Mouse (Mus musculus): ENCODE measurements around the gene 6430548M08Rik. TPM values are rescaled to one million over a fixed set of nuclear protein-coding genes. Genes with fewer than 3 reads are reported as not detected.

Gene 6430548M08Rik
- polyA plus RNA-seq, 1 experiment from 2014 or later, result 13.2 TPM

DNA sequence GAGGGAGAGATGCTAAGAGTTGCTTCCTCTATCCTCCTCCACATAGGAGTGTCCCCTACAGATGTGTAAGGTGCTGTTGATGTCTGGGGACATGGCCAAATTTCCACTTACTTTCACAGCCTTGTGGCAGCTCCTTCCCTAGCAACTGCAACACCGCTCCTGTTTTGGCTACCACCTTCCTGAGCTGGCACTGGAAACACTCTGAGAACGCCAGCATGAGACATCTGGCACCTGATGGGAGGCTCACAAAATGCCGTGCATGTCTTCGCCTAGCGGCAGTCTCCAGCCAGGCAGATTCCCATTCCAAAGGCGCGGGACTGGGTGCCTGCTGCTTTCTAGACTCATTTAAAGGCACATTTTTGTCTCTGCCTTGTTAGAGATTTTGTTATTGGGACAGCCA is 22.7 kb downstream of the 6430548M08Rik start:
- H3K27me3 ChIP-seq (ENCODE audit: control insufficient read depth, insufficient read depth, low read length), result no peaks in the 10 kb centered on the region
- H3K36me3 ChIP-seq (ENCODE audit: control insufficient read depth, insufficient read depth, low read length), result no peaks in the 10 kb centered on the region
- WGBS, result 56% methylated on average over 7 of the region's 7 CpGs
- H3K4me1 ChIP-seq (replicated peaks; ENCODE audit: control insufficient read depth, insufficient read depth), result no peaks in the 10 kb centered on the region
- H3K9me3 ChIP-seq (ENCODE audit: control insufficient read depth, low read length), result no peaks in the 10 kb centered on the region
- no peak for DNase-seq (ENCODE audit: low spot score)
- H3K27ac ChIP-seq (replicated peaks), result no peak overlapping the region
- ATAC-seq (ENCODE audit: low FRiP score, low TSS enrichment), result no peak
- H3K4me3 ChIP-seq (ENCODE audit: low read depth, low read length), result no peak overlapping the region
- H3K9ac ChIP-seq (ENCODE audit: low read length), result no peak overlapping the region
- H3K4me2 ChIP-seq (replicated peaks; ENCODE audit: low read depth), result no peak overlapping the region
- TF ChIP-seq CTCF (IDR thresholded peaks at IDR 0.05; ENCODE audit: low read depth) (peak; percentile 30), EP300 (optimal IDR thresholded peaks at IDR 0.05) (no peak)

DNA sequence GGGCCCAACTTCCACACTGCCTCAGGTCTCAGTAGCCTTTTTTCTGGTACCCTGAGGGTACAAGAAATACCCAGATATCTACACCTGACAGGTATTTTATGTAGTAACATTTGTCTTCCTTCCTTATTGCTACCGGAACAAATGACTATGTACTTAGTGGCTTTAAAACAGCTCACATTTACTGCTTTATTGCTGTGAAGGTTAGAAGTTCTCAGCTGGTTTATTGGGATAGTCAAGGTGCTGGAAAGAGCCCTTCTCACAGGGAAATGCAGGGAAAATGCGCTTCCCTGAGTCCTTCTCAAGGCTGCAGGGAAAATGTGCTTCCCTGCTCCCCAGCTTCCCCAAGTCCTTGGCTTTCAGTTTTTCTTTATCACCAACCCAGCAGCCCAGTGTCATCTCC is 25.0 kb downstream of the 6430548M08Rik start:
- H3K36me3 ChIP-seq (ENCODE audit: control insufficient read depth, insufficient read depth, low read length), result no peaks in the 10 kb centered on the region
- H3K9ac ChIP-seq (ENCODE audit: low read length), result no peak overlapping the region
- no peak overlapping the region for H3K27ac ChIP-seq (replicated peaks)
- WGBS, result 88% methylated on average over 2 of the region's 2 CpGs
- H3K4me2 ChIP-seq (replicated peaks; ENCODE audit: low read depth), result no peak overlapping the region
- no peaks in the 10 kb centered on the region for H3K27me3 ChIP-seq (ENCODE audit: control insufficient read depth, insufficient read depth, low read length)
- no peaks in the 10 kb centered on the region for H3K4me1 ChIP-seq (replicated peaks; ENCODE audit: control insufficient read depth, insufficient read depth)
- TF ChIP-seq EP300 (optimal IDR thresholded peaks at IDR 0.05) (no peak), CTCF (IDR thresholded peaks at IDR 0.05; ENCODE audit: low read depth) (no peak)
- ATAC-seq (ENCODE audit: low FRiP score, low TSS enrichment) (no peak), DNase-seq (ENCODE audit: low spot score) (no peak)
- H3K4me3 ChIP-seq (ENCODE audit: low read depth, low read length), result no peak overlapping the region
- H3K9me3 ChIP-seq (ENCODE audit: control insufficient read depth, low read length), result no peaks in the 10 kb centered on the region

DNA sequence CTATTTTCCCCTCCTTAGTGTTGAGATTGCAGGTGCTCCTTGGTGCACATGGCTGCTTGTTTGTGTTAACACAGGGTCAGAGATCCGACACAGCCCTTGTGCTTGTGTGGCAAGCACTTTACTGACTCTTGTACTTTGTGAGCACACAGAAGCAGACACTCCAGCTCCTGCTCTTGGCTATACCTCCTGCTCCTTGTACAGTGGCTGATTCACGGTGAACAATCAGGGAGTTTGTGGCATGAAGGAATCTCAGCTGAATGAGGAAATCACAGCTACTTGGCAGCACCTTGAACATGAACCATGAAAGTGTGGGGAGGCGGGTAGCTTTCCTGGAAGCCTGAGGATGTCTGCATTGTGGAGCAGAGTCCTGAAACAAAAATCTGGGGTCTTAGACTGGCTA is 26.8 kb downstream of the 6430548M08Rik start:
- Histone ChIP-seq H3K9ac (ENCODE audit: low read length) (no peak overlapping the region), H3K36me3 (ENCODE audit: control insufficient read depth, insufficient read depth, low read length) (no peaks in the 10 kb centered on the region), H3K27me3 (ENCODE audit: control insufficient read depth, insufficient read depth, low read length) (no peaks in the 10 kb centered on the region), H3K4me2 (replicated peaks; ENCODE audit: low read depth) (no peak overlapping the region), H3K27ac (replicated peaks) (no peak overlapping the region), H3K9me3 (ENCODE audit: control insufficient read depth, low read length) (no peaks in the 10 kb centered on the region), H3K4me3 (ENCODE audit: low read depth, low read length) (no peak overlapping the region), H3K4me1 (replicated peaks; ENCODE audit: control insufficient read depth, insufficient read depth) (no peaks in the 10 kb centered on the region)
- WGBS, result 53% methylated on average over 3 of the region's 3 CpGs
- TF ChIP-seq EP300 (optimal IDR thresholded peaks at IDR 0.05) (no peak), CTCF (IDR thresholded peaks at IDR 0.05; ENCODE audit: low read depth) (no peak)
- ATAC-seq (ENCODE audit: low FRiP score, low TSS enrichment) (no peak), DNase-seq (ENCODE audit: low spot score) (no peak)

DNA sequence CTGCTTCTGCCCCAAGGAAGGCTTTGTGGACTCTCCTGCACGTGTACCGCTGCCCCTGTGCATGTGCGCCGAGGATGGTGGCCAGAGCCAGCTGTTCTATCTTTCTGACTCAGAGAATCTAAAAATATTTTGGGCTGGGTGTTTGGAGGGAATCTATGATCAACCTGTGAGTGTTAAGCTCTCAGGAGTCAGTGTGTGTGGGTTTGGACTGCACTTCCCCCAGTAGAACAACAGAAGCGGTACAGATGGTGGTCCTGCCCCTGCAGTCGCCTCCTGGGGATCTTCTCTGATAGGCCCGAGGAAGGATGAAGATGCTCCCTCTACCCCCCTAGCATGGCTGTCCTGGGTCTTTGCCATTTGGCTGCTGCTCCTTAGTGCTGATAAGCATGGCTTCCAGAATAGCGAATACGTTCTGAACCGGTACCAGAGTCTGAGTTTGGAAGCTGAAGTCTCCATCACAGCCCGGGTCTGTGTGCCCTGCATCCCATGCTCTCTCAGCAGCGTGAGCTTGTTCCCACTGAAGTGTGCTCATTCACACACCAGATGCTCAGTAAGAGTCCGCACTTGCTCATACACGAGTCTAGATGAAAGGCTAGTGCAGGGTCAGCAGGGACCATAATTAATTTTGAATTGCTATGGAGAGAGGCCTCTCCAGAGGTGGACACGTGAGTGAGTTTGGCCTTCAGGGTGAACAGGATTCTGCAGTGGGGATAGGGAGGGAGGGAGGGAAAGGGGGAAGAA is 30.1 kb downstream of the 6430548M08Rik start:
- H3K9me3 ChIP-seq (ENCODE audit: control insufficient read depth, low read length), result no peaks in the 10 kb centered on the region
- no peaks in the 10 kb centered on the region for H3K36me3 ChIP-seq (ENCODE audit: control insufficient read depth, insufficient read depth, low read length)
- H3K27ac ChIP-seq (replicated peaks), result no peak overlapping the region
- no peak for TF ChIP-seq EP300 (optimal IDR thresholded peaks at IDR 0.05)
- TF ChIP-seq CTCF (IDR thresholded peaks at IDR 0.05; ENCODE audit: low read depth), result no peak
- H3K27me3 ChIP-seq (ENCODE audit: control insufficient read depth, insufficient read depth, low read length), result no peaks in the 10 kb centered on the region
- no peak overlapping the region for H3K4me3 ChIP-seq (ENCODE audit: low read depth, low read length)
- no peaks in the 10 kb centered on the region for H3K4me1 ChIP-seq (replicated peaks; ENCODE audit: control insufficient read depth, insufficient read depth)
- H3K9ac ChIP-seq (ENCODE audit: low read length), result no peak overlapping the region
- no peak overlapping the region for H3K4me2 ChIP-seq (replicated peaks; ENCODE audit: low read depth)
- DNase-seq (ENCODE audit: low spot score) (no peak), ATAC-seq (ENCODE audit: low FRiP score, low TSS enrichment) (no peak)
- 64% methylated on average over 15 of the region's 15 CpGs for WGBS

DNA sequence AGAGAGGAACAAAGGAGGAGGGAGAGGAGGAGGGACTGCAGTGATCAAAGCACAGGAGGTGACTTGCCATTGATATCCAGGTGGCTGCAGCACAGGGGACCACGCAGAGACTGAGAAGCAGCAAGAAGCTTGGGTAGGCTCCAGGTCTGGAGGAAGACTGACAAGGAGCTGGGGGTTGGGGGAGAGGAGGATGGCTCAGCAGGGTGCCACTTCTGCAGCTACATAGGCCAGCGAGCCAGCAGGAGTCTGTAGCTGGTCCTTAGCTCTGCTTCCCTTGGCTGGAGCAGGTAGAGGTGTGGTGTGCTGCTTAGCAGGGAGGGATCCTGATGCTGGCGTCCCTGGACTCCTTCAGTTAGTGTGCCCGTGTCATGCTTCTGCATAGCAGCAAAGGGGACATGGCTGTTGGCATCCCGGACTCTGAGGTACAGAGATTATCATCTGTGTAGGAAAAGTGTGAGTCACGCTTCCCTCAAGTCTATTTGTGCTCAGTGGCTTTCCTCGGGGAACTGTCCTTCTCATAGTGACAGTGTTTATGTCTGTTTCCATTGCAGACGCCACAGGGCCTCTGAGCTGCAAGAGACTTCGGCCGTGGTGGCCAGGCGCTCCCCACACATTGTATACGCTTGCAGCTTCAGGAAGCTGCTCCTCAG is 30.8 kb downstream of the 6430548M08Rik start:
- DNase-seq (ENCODE audit: low spot score) (no peak), ATAC-seq (ENCODE audit: low FRiP score, low TSS enrichment) (no peak)
- H3K36me3 ChIP-seq (ENCODE audit: control insufficient read depth, insufficient read depth, low read length), result no peaks in the 10 kb centered on the region
- TF ChIP-seq EP300 (optimal IDR thresholded peaks at IDR 0.05) (no peak), CTCF (IDR thresholded peaks at IDR 0.05; ENCODE audit: low read depth) (no peak)
- no peak overlapping the region for H3K27ac ChIP-seq (replicated peaks)
- WGBS, result 43% methylated on average over 12 of the region's 12 CpGs
- H3K4me1 ChIP-seq (replicated peaks; ENCODE audit: control insufficient read depth, insufficient read depth), result no peaks in the 10 kb centered on the region
- no peaks in the 10 kb centered on the region for H3K9me3 ChIP-seq (ENCODE audit: control insufficient read depth, low read length)
- H3K27me3 ChIP-seq (ENCODE audit: control insufficient read depth, insufficient read depth, low read length), result no peaks in the 10 kb centered on the region
- H3K4me3 ChIP-seq (ENCODE audit: low read depth, low read length), result no peak overlapping the region
- no peak overlapping the region for H3K9ac ChIP-seq (ENCODE audit: low read length)
- no peak overlapping the region for H3K4me2 ChIP-seq (replicated peaks; ENCODE audit: low read depth)

DNA sequence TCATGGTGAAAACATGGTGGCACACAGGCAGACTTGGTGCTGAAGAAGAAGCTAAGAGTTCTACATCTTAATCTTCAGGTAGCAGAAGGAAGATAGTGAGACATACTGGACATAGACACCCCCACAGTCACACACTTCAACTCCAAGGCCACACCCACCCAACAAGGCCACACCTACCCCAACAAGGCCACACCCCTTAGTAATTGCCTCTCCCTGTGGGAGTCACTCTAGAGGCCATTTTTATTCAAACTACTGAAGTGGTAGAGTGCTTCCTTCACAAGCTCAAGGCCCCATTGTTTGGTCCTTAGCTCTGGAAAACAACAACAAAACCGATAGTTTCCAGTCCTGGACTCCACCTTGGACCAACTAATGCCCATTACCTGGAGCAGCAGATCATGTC is 32.1 kb downstream of the 6430548M08Rik start:
- no peak for ATAC-seq (ENCODE audit: low FRiP score, low TSS enrichment)
- 90% methylated on average over 1 of the region's 1 CpGs for WGBS
- H3K9me3 ChIP-seq (ENCODE audit: control insufficient read depth, low read length), result no peaks in the 10 kb centered on the region

More for the DNA sequence above, 32.1 kb downstream of the 6430548M08Rik start:
- H3K36me3 ChIP-seq (ENCODE audit: control insufficient read depth, insufficient read depth, low read length), result no peaks in the 10 kb centered on the region
- no peak overlapping the region for H3K4me2 ChIP-seq (replicated peaks; ENCODE audit: low read depth)
- H3K4me1 ChIP-seq (replicated peaks; ENCODE audit: control insufficient read depth, insufficient read depth), result no peaks in the 10 kb centered on the region
- TF ChIP-seq CTCF (IDR thresholded peaks at IDR 0.05; ENCODE audit: low read depth), result no peak
- no peak for TF ChIP-seq EP300 (optimal IDR thresholded peaks at IDR 0.05)
- H3K27ac ChIP-seq (replicated peaks), result no peak overlapping the region
- H3K27me3 ChIP-seq (ENCODE audit: control insufficient read depth, insufficient read depth, low read length), result no peaks in the 10 kb centered on the region
- H3K9ac ChIP-seq (ENCODE audit: low read length), result no peak overlapping the region
- H3K4me3 ChIP-seq (ENCODE audit: low read depth, low read length), result no peak overlapping the region
- no peak for DNase-seq (ENCODE audit: low spot score)
